Mouse (Mus musculus): ENCODE results near the gene Icosl.
"Not testable (repeated sequence)": the region's sequence is repeated elsewhere in the genome, so short reads cannot be mapped to it uniquely, and the experiment has no call there.

Gene Icosl

GRCm38 (mm10) chr10:78114521-78115092 lies 45.5 kb downstream of the Icosl start:
- DNase-seq (ENCODE audit: low read depth, low spot score): no peak

DNA sequence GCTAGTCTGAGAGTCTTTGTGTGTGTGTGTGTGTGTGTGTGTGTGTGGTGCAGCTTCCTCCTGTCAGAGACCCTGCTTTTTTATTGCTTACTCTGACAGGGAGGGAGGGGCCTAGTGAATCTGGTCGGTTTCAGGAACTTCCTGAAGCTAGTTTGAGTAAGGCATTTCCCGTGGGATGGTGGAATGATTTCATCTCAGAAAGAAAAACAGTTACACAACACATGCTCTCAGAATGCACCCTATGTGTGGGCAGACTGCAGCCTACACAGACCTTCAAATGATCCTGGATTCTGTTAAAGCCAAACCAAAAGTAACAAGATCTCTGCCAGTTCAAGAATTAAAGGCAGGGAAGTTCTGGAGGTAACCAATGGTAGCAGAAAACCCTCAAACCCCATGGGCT lies 46.1 kb downstream of the Icosl start:
- DNase-seq (ENCODE audit: low read depth, low spot score): no peak

DNA sequence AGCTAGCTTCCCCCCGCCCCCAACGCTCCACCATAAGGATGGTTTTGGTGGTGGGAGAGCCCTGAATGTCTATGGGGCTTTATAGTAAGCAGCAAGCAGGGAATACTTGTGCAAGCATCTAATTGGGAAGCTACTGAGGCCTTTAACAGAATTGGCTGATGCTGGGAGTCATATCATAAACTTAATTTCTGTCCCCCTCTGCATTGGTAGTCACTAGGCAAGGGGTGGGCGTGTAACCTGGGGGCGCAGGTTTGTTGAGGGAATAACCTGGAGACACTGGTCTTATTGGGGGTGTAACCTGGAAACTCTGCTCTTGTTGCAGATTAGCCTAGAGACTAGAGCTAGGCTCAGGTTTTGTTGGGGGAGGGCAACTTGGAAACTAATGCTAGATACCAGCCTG lies 50.3 kb downstream of the Icosl start:
- DNase-seq (ENCODE audit: low read depth, low spot score): no peak

- DNase-seq (ENCODE audit: low read depth, low spot score): not testable (repeated sequence)
These were observed 55.0 kb downstream of the Icosl start for GRCm38 (mm10) chr10:78124137-78124536.

GRCm38 (mm10) chr10:78125061-78125460 lies 56.0 kb downstream of the Icosl start:
- not testable (repeated sequence) for DNase-seq (ENCODE audit: low read depth, low spot score)

- DNase-seq (ENCODE audit: low read depth, low spot score): no peak
These were observed 57.2 kb downstream of the Icosl start for GRCm38 (mm10) chr10:78126311-78126710.

- no peak for DNase-seq (ENCODE audit: low read depth, low spot score)
These were observed 58.2 kb downstream of the Icosl start for GRCm38 (mm10) chr10:78127046-78127870.

DNA sequence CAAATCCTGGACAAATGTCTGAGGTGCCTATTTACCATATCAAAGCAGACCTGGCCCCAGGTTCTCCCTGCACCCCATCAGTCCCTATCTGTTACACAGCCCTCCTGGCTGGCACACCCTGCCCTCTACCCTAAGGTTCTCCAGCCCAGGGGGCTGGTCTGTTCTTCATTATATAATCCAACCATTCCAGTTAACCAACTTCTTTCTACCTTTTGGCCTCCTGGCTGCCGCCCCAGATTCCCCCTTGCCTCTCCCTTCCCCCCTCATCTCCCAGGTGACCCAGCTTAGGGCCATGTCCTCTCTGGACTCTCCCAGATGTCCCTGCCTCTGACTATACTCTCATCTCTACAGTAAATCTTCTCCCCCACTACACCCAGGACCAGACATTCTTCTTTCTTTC lies 58.8 kb downstream of the Icosl start:
- DNase-seq (ENCODE audit: low read depth, low spot score): no peak

GRCm38 (mm10) chr10:78128647-78129046 lies 59.5 kb downstream of the Icosl start:
- no peak for DNase-seq (ENCODE audit: low read depth, low spot score)

- no peak for DNase-seq (ENCODE audit: low read depth, low spot score)
These were observed 60.3 kb downstream of the Icosl start for GRCm38 (mm10) chr10:78129423-78129822.

GRCm38 (mm10) chr10:78129998-78130397 lies 60.9 kb downstream of the Icosl start:
- DNase-seq (ENCODE audit: low read depth, low spot score): no peak
